Mouse (Mus musculus) MEL (cell line): ENCODE results near the gene D230025D16Rik. TPM values are rescaled to one million over a fixed set of nuclear protein-coding genes. Genes with fewer than 3 reads are reported as not detected.

Experiments used
- DNase-seq: peaks from one replicate; pipeline ENCODE4 v3.0.0; 2011; ENCODE audit warnings: low read depth, low spot score
- H3K27ac ChIP-seq: 2 replicates; pipeline ENCODE4 v1.5.1; 2012; ENCODE audit warnings: low read depth, mild to moderate bottlenecking, control low read depth, low read length, moderate library complexity; ENCODE audit not compliant: control insufficient read depth
- H3K27me3 ChIP-seq, 2 experiments: fragments of 150-350 bp in 1 of 2; sonication (generic) in 1 of 2; 2 replicates each; pipeline ENCODE4 v1.6.1; 2012; ENCODE audit warnings: low read length in 2 of 2, mild to moderate bottlenecking in 2 of 2, improper control_type of control experiment in 1 of 2, moderate library complexity in 1 of 2; ENCODE audit not compliant: insufficient read depth in 2 of 2, control insufficient read depth in 1 of 2
- H3K36me3 ChIP-seq, 2 experiments: 2 replicates each; pipeline ENCODE4 v1.6.1; 2012 to 2014; ENCODE audit warnings: low read length in 2 of 2, improper control_type of control experiment in 1 of 2, inconsistent platforms in 1 of 2, mild to moderate bottlenecking in 1 of 2; ENCODE audit not compliant: insufficient read depth in 2 of 2, control insufficient read depth in 1 of 2
- H3K4me1 ChIP-seq, 2 experiments: fragments of 150-350 bp in 1 of 2; sonication (generic) in 1 of 2; 2 replicates each; pipeline ENCODE4 v1.6.1; 2012; ENCODE audit warnings: low read length in 2 of 2, improper control_type of control experiment in 1 of 2, mild to moderate bottlenecking in 1 of 2; ENCODE audit not compliant: insufficient read depth in 2 of 2, control insufficient read depth in 1 of 2
- H3K4me3 ChIP-seq, 2 experiments: fragments of 150-350 bp in 1 of 2; sonication (generic) in 1 of 2; 2 replicates each; pipeline ENCODE4 v1.5.1; 2012; ENCODE audit warnings: low read depth in 2 of 2, low read length in 2 of 2, mild to moderate bottlenecking in 2 of 2, moderate library complexity in 2 of 2, control low read depth in 1 of 2, improper control_type of control experiment in 1 of 2; ENCODE audit not compliant: control insufficient read depth in 1 of 2, insufficient read depth in 1 of 2
- H3K79me2 ChIP-seq: 2 replicates; pipeline ENCODE4 v1.6.1; 2012; ENCODE audit warnings: mild to moderate bottlenecking, low read length, moderate library complexity; ENCODE audit not compliant: control insufficient read depth, poor library complexity, insufficient read depth
- H3K9ac ChIP-seq: 2 replicates; pipeline ENCODE4 v1.6.1; 2012; ENCODE audit warnings: low read depth, mild to moderate bottlenecking, control low read depth, low read length, moderate library complexity; ENCODE audit not compliant: control insufficient read depth, poor library complexity, severe bottlenecking
- H3K9me3 ChIP-seq: fragments of 150-350 bp; sonication (generic); replicated peaks from 2 replicates; pipeline ENCODE4 v1.6.1; 2012; ENCODE audit warnings: mild to moderate bottlenecking, low read length, improper control_type of control experiment, moderate library complexity; ENCODE audit not compliant: insufficient read depth
- BHLHE40 ChIP-seq: IDR thresholded peaks from 2 replicates; pipeline ENCODE4 v1.6.1; 2012; ENCODE audit warnings: low read depth, mild to moderate bottlenecking, inconsistent platforms, low read length, improper control_type of control experiment, borderline replicate concordance
- CHD2 ChIP-seq: IDR thresholded peaks from 2 replicates; pipeline ENCODE4 v1.6.1; 2011; ENCODE audit warnings: low read length, improper control_type of control experiment
- CTCF ChIP-seq, 3 experiments: IDR thresholded peaks in 2 of 3; conservative IDR thresholded peaks in 1 of 3; 2 replicates each; pipeline ENCODE4 v1.5.1; 2011 to 2012; ENCODE audit warnings: low read length in 3 of 3, low read depth in 2 of 3, mild to moderate bottlenecking in 2 of 3, improper control_type of control experiment in 1 of 3, inconsistent platforms in 1 of 3, mixed read lengths in 1 of 3, moderate library complexity in 1 of 3; ENCODE audit not compliant: control insufficient read depth in 1 of 3, insufficient read depth in 1 of 3, poor library complexity in 1 of 3, severe bottlenecking in 1 of 3
- E2F4 ChIP-seq: IDR thresholded peaks from 2 replicates; pipeline ENCODE4 v1.6.1; 2011; ENCODE audit warnings: low read depth, low read length, improper control_type of control experiment, borderline replicate concordance
- ELF1 ChIP-seq: IDR thresholded peaks from 2 replicates; pipeline ENCODE4 v1.6.1; 2014; ENCODE audit warnings: low read depth, mild to moderate bottlenecking, inconsistent platforms, low read length, improper control_type of control experiment, moderate library complexity
- ETS1 ChIP-seq: IDR thresholded peaks from 2 replicates; pipeline ENCODE4 v1.6.1; 2012; ENCODE audit warnings: low read depth, mild to moderate bottlenecking, inconsistent platforms, low read length, improper control_type of control experiment, moderate library complexity
- GABPA ChIP-seq: IDR thresholded peaks from 2 replicates; pipeline ENCODE4 v1.6.1; 2012; ENCODE audit warnings: low read depth, mild to moderate bottlenecking, inconsistent platforms, low read length, improper control_type of control experiment, moderate library complexity
- GATA1 ChIP-seq: IDR thresholded peaks from 2 replicates; pipeline ENCODE4 v1.6.1; 2011; ENCODE audit warnings: low read depth, low read length, improper control_type of control experiment
- HCFC1 ChIP-seq: IDR thresholded peaks from 2 replicates; pipeline ENCODE4 v1.6.1; 2012; ENCODE audit warnings: low read depth, mild to moderate bottlenecking, inconsistent platforms, low read length, improper control_type of control experiment, moderate library complexity
- JUND ChIP-seq: IDR thresholded peaks from 2 replicates; pipeline ENCODE4 v1.6.1; 2011; ENCODE audit warnings: low read depth, mild to moderate bottlenecking, improper control_type of control experiment, low read length
- KAT2A ChIP-seq: conservative IDR thresholded peaks from 2 replicates; pipeline ENCODE4 v1.6.1; 2012; ENCODE audit warnings: low read depth, low read length, improper control_type of control experiment, inconsistent platforms
- MAFK ChIP-seq: IDR thresholded peaks from 2 replicates; pipeline ENCODE4 v1.6.1; 2011; ENCODE audit warnings: low read depth, mild to moderate bottlenecking, low read length, improper control_type of control experiment, borderline replicate concordance
- MAX ChIP-seq: IDR thresholded peaks from 2 replicates; pipeline ENCODE4 v1.6.1; 2011; ENCODE audit warnings: low read length, improper control_type of control experiment
- MAZ ChIP-seq: IDR thresholded peaks from 2 replicates; pipeline ENCODE4 v1.6.1; 2012; ENCODE audit warnings: low read depth, mild to moderate bottlenecking, inconsistent platforms, low read length, improper control_type of control experiment
- MXI1 ChIP-seq: IDR thresholded peaks from 2 replicates; pipeline ENCODE4 v1.6.1; 2011; ENCODE audit warnings: mild to moderate bottlenecking, low read depth, low read length, improper control_type of control experiment
- MYB ChIP-seq: IDR thresholded peaks from 2 replicates; pipeline ENCODE4 v1.6.1; 2011; ENCODE audit warnings: mild to moderate bottlenecking, low read depth, low read length, improper control_type of control experiment
- MYC ChIP-seq: IDR thresholded peaks from 2 replicates; pipeline ENCODE4 v1.6.1; 2011; ENCODE audit warnings: low read depth, mild to moderate bottlenecking, low read length, improper control_type of control experiment, moderate library complexity
- NELFE ChIP-seq: IDR thresholded peaks from 2 replicates; pipeline ENCODE4 v1.6.1; 2011; ENCODE audit warnings: low read depth, low read length, improper control_type of control experiment
- NRF1 ChIP-seq: IDR thresholded peaks from 2 replicates; pipeline ENCODE4 v1.6.1; 2014; ENCODE audit warnings: low read depth, mild to moderate bottlenecking, inconsistent platforms, low read length, improper control_type of control experiment, moderate library complexity; ENCODE audit not compliant: poor library complexity, insufficient read depth, severe bottlenecking
- POLR2A ChIP-seq, 2 experiments: IDR thresholded peaks; 2 replicates each; pipeline ENCODE4 v1.6.1; 2011 to 2012; ENCODE audit warnings: low read length in 2 of 2, mild to moderate bottlenecking in 2 of 2, control low read depth in 1 of 2, improper control_type of control experiment in 1 of 2, low read depth in 1 of 2, moderate library complexity in 1 of 2; ENCODE audit not compliant: control insufficient read depth in 1 of 2, insufficient read depth in 1 of 2, poor library complexity in 1 of 2
- POLR2AphosphoS2 ChIP-seq: IDR thresholded peaks from 2 replicates; pipeline ENCODE4 v1.6.1; 2011; ENCODE audit warnings: low read length, improper control_type of control experiment
- POLR2AphosphoS5 ChIP-seq: IDR thresholded peaks from 2 replicates; pipeline ENCODE4 v1.6.1; 2012; ENCODE audit warnings: low read depth, borderline replicate concordance, mild to moderate bottlenecking, inconsistent platforms, low read length, moderate library complexity, mixed read lengths
- RAD21 ChIP-seq: IDR thresholded peaks from 2 replicates; pipeline ENCODE4 v1.6.1; 2011; ENCODE audit warnings: mild to moderate bottlenecking, low read depth, low read length, improper control_type of control experiment
- RCOR1 ChIP-seq: IDR thresholded peaks from 2 replicates; pipeline ENCODE4 v1.6.1; 2012; ENCODE audit warnings: low read depth, mild to moderate bottlenecking, inconsistent platforms, low read length, improper control_type of control experiment
- SIN3A ChIP-seq: IDR thresholded peaks from 2 replicates; pipeline ENCODE4 v1.6.1; 2012; ENCODE audit warnings: low read length, improper control_type of control experiment, inconsistent platforms
- SMC3 ChIP-seq: IDR thresholded peaks from 2 replicates; pipeline ENCODE4 v1.6.1; 2011; ENCODE audit warnings: low read depth, low read length, improper control_type of control experiment
- TAL1 ChIP-seq: IDR thresholded peaks from 2 replicates; pipeline ENCODE4 v1.6.1; 2012; ENCODE audit warnings: mild to moderate bottlenecking, inconsistent platforms, low read length, moderate library complexity, mixed read lengths
- TBP ChIP-seq: IDR thresholded peaks from 2 replicates; pipeline ENCODE4 v1.8.0; 2011; ENCODE audit warnings: low read depth, low read length, improper control_type of control experiment
- TCF12 ChIP-seq: IDR thresholded peaks from 2 replicates; pipeline ENCODE4 v1.6.1; 2014; ENCODE audit warnings: low read depth, mild to moderate bottlenecking, inconsistent platforms, low read length, improper control_type of control experiment, moderate library complexity
- UBTF ChIP-seq: IDR thresholded peaks from 2 replicates; pipeline ENCODE4 v1.6.1; 2012; ENCODE audit warnings: low read depth, mild to moderate bottlenecking, inconsistent platforms, low read length, improper control_type of control experiment, moderate library complexity, borderline replicate concordance; ENCODE audit not compliant: insufficient read depth
- USF1 ChIP-seq: IDR thresholded peaks from 2 replicates; pipeline ENCODE4 v1.6.1; 2014; ENCODE audit warnings: low read depth, mild to moderate bottlenecking, inconsistent platforms, low read length, improper control_type of control experiment, moderate library complexity
- USF2 ChIP-seq, 2 experiments: IDR thresholded peaks; 2 replicates each; pipeline ENCODE4 v1.6.1; 2011 to 2012; ENCODE audit warnings: improper control_type of control experiment in 2 of 2, low read length in 2 of 2, borderline replicate concordance in 1 of 2, inconsistent platforms in 1 of 2, low read depth in 1 of 2, mild to moderate bottlenecking in 1 of 2; ENCODE audit not compliant: insufficient read depth in 1 of 2
- ZC3H11A ChIP-seq: IDR thresholded peaks from 2 replicates; pipeline ENCODE4 v1.6.1; 2012; ENCODE audit warnings: low read depth, mild to moderate bottlenecking, inconsistent platforms, low read length, improper control_type of control experiment
- ZKSCAN1 ChIP-seq: IDR thresholded peaks from 2 replicates; pipeline ENCODE4 v1.6.1; 2012; ENCODE audit warnings: low read depth, mild to moderate bottlenecking, inconsistent platforms, low read length, improper control_type of control experiment, moderate library complexity
- ZMIZ1 ChIP-seq: IDR thresholded peaks from 2 replicates; pipeline ENCODE4 v1.6.1; 2012; ENCODE audit warnings: low read depth, mild to moderate bottlenecking, inconsistent platforms, low read length, improper control_type of control experiment, moderate library complexity
- ZNF384 ChIP-seq: IDR thresholded peaks from 2 replicates; pipeline ENCODE4 v1.6.1; 2012; ENCODE audit warnings: low read depth, mild to moderate bottlenecking, inconsistent platforms, low read length, improper control_type of control experiment
- polyA plus RNA-seq, 2 experiments: library from polyadenylated mRNA; stranded (reverse) in 1 of 2; unstranded in 1 of 2; fragments of >175 nt in 1 of 2; fragments of >200 nt in 1 of 2; gene quantifications; 2 replicates each; pipeline versions ENCODE4 v1.2.1 to v1.2.4; 2012; ENCODE audit warnings: low replicate concordance in 2 of 2, low read depth in 1 of 2; ENCODE audit not compliant: insufficient read length in 2 of 2, insufficient read depth in 1 of 2, missing spikeins in 1 of 2
- total RNA-seq: library from RNA; depleted of rRNA; stranded (reverse); fragments of 300-350 nt; gene quantifications from 2 replicates; pipeline ENCODE4 v1.2.3, GENCODE M21; 2012

D230025D16Rik gene
- total and polyA plus RNA-seq, 3 experiments = 18.3 to 22.4 TPM; not detected in 1

DNA sequence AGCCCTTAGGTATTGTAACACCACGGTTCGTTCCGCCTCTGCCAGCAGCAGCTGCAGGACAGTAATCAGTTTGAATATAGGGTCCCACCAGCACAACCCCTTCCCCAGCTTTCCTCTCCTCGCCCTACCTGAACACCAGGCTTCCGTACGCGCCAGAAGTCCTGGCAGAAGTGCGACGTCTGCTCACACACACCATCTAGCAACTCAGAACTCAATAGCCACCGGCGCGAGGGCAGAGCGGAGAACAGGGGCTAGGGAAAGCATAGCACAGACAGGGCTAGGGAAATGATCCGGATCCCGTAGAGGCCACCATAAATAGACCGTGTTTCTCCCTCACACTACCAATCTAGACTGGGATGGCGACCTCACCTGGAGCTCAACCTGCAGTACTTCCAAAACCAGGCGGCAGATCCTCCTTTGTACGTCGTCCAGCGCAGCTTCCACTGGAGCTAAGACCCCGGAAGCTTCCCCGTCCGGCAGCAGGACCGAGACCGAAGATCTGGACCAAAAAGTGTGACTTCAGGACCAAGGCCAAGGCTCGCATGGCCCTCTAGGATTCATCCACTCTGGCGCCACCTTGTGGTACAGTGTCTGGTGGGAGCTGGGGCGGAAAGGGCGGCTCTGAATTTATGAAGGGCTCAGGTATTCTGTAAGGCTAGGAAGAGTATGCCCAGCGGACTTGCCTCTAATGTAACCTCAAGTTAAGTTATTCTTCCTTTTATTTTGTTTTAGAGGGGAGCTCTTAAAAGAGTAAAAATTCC is 65.8 kb downstream of the D230025D16Rik start:
- H3K27ac ChIP-seq = no peak overlapping the region
- H3K9ac ChIP-seq = no peak overlapping the region
- peak; percentile 92 for DNase-seq
- peaks cover 3% of the 10 kb centered on the region for H3K79me2 ChIP-seq
- no peaks in the 10 kb centered on the region; a peak in 1 of 4 replicates for H3K36me3 ChIP-seq
- H3K4me1 ChIP-seq = peaks cover 4 to 13% of the 10 kb centered on the region in 2 experiments; a peak in 3 of 4 replicates
- H3K27me3 ChIP-seq = no peaks in the 10 kb centered on the region
- H3K4me3 ChIP-seq = no peak overlapping the region
- H3K9me3 ChIP-seq = no peaks in the 10 kb centered on the region
- TF ChIP-seq ZKSCAN1 (no peak), RCOR1 (no peak), CTCF (IDR thresholded peaks at IDR 0.05 in 2 of 3, conservative IDR thresholded peaks at IDR 0.05 in 1 of 3; ENCODE audit: control insufficient read depth in 1 of 3, insufficient read depth in 1 of 3, low read depth in 2 of 3, low read length in 3 of 3, poor library complexity in 1 of 3, severe bottlenecking in 1 of 3) (peak; percentile 81 to 98 (median 95)), RAD21 (peak; percentile 73), HCFC1 (peak; percentile 65), ZNF384 (no peak), TCF12 (no peak), BHLHE40 (peak; percentile 53; the same call in 1 of the 2 replicates), UBTF (no peak), MAFK (no peak), MYC (0 out of 2 replicates have a peak, but pooled peaks have one; percentile 41), NRF1 (no peak), ELF1 (peak; percentile 57; the same call in 1 of the 2 replicates), NELFE (no peak), MAZ (peak; percentile 68; the same call in 1 of the 2 replicates), CHD2 (no peak), JUND (no peak), SIN3A (peak; percentile 99), GATA1 (no peak), ZMIZ1 (no peak), MXI1 (peak; percentile 98), E2F4 (no peak), TBP (no peak), USF1 (no peak), GABPA (no peak), POLR2A (IDR thresholded peaks at IDR 0.05; ENCODE audit: control insufficient read depth in 1 of 2, insufficient read depth in 1 of 2, low read depth in 1 of 2, low read length in 2 of 2, poor library complexity in 1 of 2) (no peak), KAT2A (no peak), MYB (no peak), POLR2AphosphoS2 (no peak), MAX (peak; percentile 79), ETS1 (no peak), TAL1 (no peak), USF2 (IDR thresholded peaks at IDR 0.05; ENCODE audit: borderline replicate concordance in 1 of 2, insufficient read depth in 1 of 2, low read depth in 1 of 2, low read length in 2 of 2) (no peak), ZC3H11A (peak; percentile 82), SMC3 (peak; percentile 97), POLR2AphosphoS5 (no peak)
